Mouse (Mus musculus) ovary, adult 2 months (tissue): Measurements from ENCODE around the gene Ctsw. TPM values are rescaled to one million over a fixed set of nuclear protein-coding genes. Genes with fewer than 3 reads are reported as not detected.

Source experiments
- polyA plus RNA-seq: library from polyadenylated mRNA; depleted of rRNA; stranded (reverse); fragments of >200 nt; gene quantifications from 2 replicates; pipeline ENCODE4 v1.2.3, GENCODE M21; 2012; rRNA removed

Ctsw gene
- polyA plus RNA-seq = 1.5 and 2.4 TPM in 2 replicates

GRCm38 (mm10) chr19:5468374-5468773 is at the start of gene Ctsw:
Gene Ctsw (minus strand): TSS chr19:5468507.

GRCm38 (mm10) chr19:5510031-5511026 is 42.0 kb upstream of the Ctsw start, which contains the start of gene Snx32:
Gene Snx32 (minus strand): TSS chr19:5510538.

GRCm38 (mm10) chr19:5503687-5504086 is 35.4 kb upstream of the Ctsw start, which contains the start of gene 1700020D05Rik:
Gene 1700020D05Rik (minus strand): TSS chr19:5503787.

GRCm38 (mm10) chr19:5490313-5490897 is 22.1 kb upstream of the Ctsw start, which contains the start of gene Cfl1:
Gene Cfl1 (plus strand): TSS chr19:5490455.

GRCm38 (mm10) chr19:5487768-5488550 is 19.7 kb upstream of the Ctsw start, which contains the start of gene Mus81:
Gene Mus81 (minus strand): TSS chr19:5488402.

GRCm38 (mm10) chr19:5473720-5474119 is 5.4 kb upstream of the Ctsw start, which contains the start of gene Efemp2:
Gene Efemp2 (plus strand): TSS chr19:5473954.

GRCm38 (mm10) chr19:5460465-5460911 is 7.8 kb downstream of the Ctsw start, which contains the start of gene Fibp:
Gene Fibp (plus strand): TSS chr19:5460615.

GRCm38 (mm10) chr19:5457746-5458442 is 10.4 kb downstream of the Ctsw start, which contains the start of gene Ccdc85b:
Gene Ccdc85b (minus strand): TSS chr19:5457894.

GRCm38 (mm10) chr19:5447515-5448353 is 20.6 kb downstream of the Ctsw start, which contains the start of gene Fosl1:
Gene Fosl1 (plus strand): TSS chr19:5447547.

GRCm38 (mm10) chr19:5424782-5425741 is 43.2 kb downstream of the Ctsw start, which contains the start of the genes Drap1 and AI837181:
Gene Drap1 (minus strand): TSS chr19:5424979.
Gene AI837181 (plus strand): TSS chr19:5425144.

Other genes with a start within 250 kb of the Ctsw start
- gene Pacs1, start 195.4 kb downstream of the Ctsw start, polyA plus RNA-seq = 59.2 and 59.9 TPM in 2 replicates
- gene Sf3b2, start 173.1 kb downstream of the Ctsw start, polyA plus RNA-seq = 146 and 169 TPM in 2 replicates
- gene Gal3st3, start 170.2 kb downstream of the Ctsw start, polyA plus RNA-seq = 0.67 and 0.79 TPM in 2 replicates
- gene Catsper1, start 132.8 kb downstream of the Ctsw start, polyA plus RNA-seq = not detected in 2 replicates
- 7.1 and 12.9 TPM in 2 replicates for gene Cst6, start 118.9 kb downstream of the Ctsw start, polyA plus RNA-seq
- 19.4 and 21.0 TPM in 2 replicates for gene Eif1ad, start 101.8 kb downstream of the Ctsw start, polyA plus RNA-seq
- gene Banf1, start 101.3 kb downstream of the Ctsw start, polyA plus RNA-seq = 123 and 155 TPM in 2 replicates
- gene Sart1, start 79.8 kb downstream of the Ctsw start, polyA plus RNA-seq = 15.7 and 18.4 TPM in 2 replicates
- 4.9 and 5.6 TPM in 2 replicates for gene Tsga10ip, start 66.0 kb downstream of the Ctsw start, polyA plus RNA-seq
- gene Drap1, start 43.5 kb downstream of the Ctsw start, polyA plus RNA-seq = 86.3 and 111 TPM in 2 replicates
- 115 and 124 TPM in 2 replicates for gene AI837181, start 43.4 kb downstream of the Ctsw start, polyA plus RNA-seq
- 4.3 and 7.9 TPM in 2 replicates for gene Fosl1, start 21.0 kb downstream of the Ctsw start, polyA plus RNA-seq
- 12.3 and 17.9 TPM in 2 replicates for gene Ccdc85b, start 10.6 kb downstream of the Ctsw start, polyA plus RNA-seq
- gene Fibp, start 7.9 kb downstream of the Ctsw start, polyA plus RNA-seq = 118 and 164 TPM in 2 replicates
- 205 and 258 TPM in 2 replicates for gene Efemp2, start 5.4 kb upstream of the Ctsw start, polyA plus RNA-seq
- gene Mus81, start 19.9 kb upstream of the Ctsw start, polyA plus RNA-seq = 78.2 and 88.4 TPM in 2 replicates
- 447 and 670 TPM in 2 replicates for gene Cfl1, start 21.9 kb upstream of the Ctsw start, polyA plus RNA-seq
- 1.00 and 1.3 TPM in 2 replicates for gene 1700020D05Rik, start 35.3 kb upstream of the Ctsw start, polyA plus RNA-seq
- gene Snx32, start 42.0 kb upstream of the Ctsw start, polyA plus RNA-seq = 17.6 and 19.1 TPM in 2 replicates
- gene Ovol1, start 92.1 kb upstream of the Ctsw start, polyA plus RNA-seq = 0.87 and 1.1 TPM in 2 replicates
- gene Ap5b1, start 99.5 kb upstream of the Ctsw start, polyA plus RNA-seq = 15.5 and 16.1 TPM in 2 replicates
- gene Rnaseh2c, start 133.4 kb upstream of the Ctsw start, polyA plus RNA-seq = 93.6 and 93.9 TPM in 2 replicates
- 56.6 and 61.2 TPM in 2 replicates for gene Kat5, start 141.7 kb upstream of the Ctsw start, polyA plus RNA-seq
- 109 and 128 TPM in 2 replicates for gene Rela, start 169.0 kb upstream of the Ctsw start, polyA plus RNA-seq
- gene Sipa1, start 195.2 kb upstream of the Ctsw start, polyA plus RNA-seq = 110 and 149 TPM in 2 replicates
- gene Map3k11, start 220.2 kb upstream of the Ctsw start, polyA plus RNA-seq = 89.5 and 98.2 TPM in 2 replicates
- gene Pcnx3, start 220.4 kb upstream of the Ctsw start, polyA plus RNA-seq = 260 and 276 TPM in 2 replicates
- 1.7 and 2.6 TPM in 2 replicates for gene Kcnk7, start 235.9 kb upstream of the Ctsw start, polyA plus RNA-seq